ENCODE assay signal across 9 mouse cellular contexts in genomic region chr17:34287648-34288047, GRCm38 (mm10). TPM values are rescaled to one million over a fixed set of nuclear protein-coding genes. Genes with fewer than 3 reads are reported as not detected.
DNase-seq lines count a peak whose midpoint lies in the region; ATAC-seq and TF ChIP-seq lines count a peak whose summit lies in the region.
"Had no signal": no experiment of that assay in that cellular context is flagged by ENCODE, and none has a peak within 500 bp of the region (broad histone marks: within the 10 kb centered on the region; RNA-seq: fewer than 3 reads in every experiment).

TSS of gene H2-Aa (minus strand) at chr17:34287823.

- H3K9me3 ChIP-seq in midbrain, embryonic 11.5 days (ENCODE audit: control insufficient read depth, low read length): no peaks in the 10 kb centered on the region
- H3K9me3 ChIP-seq in midbrain, embryonic 16.5 days (replicated peaks; ENCODE audit: control insufficient read depth, low read length, poor library complexity, severe bottlenecking): no peaks in the 10 kb centered on the region
- H3K9me3 ChIP-seq in neural tube, embryonic 11.5 days (ENCODE audit: control insufficient read depth, low read length): no peaks in the 10 kb centered on the region
- H3K9me3 ChIP-seq: embryonic facial prominence, embryonic 12.5 days had no signal

- 16% methylated on average over 8 of the region's 8 CpGs for WGBS in midbrain, embryonic 11.5 days
- 12% methylated on average over 8 of the region's 8 CpGs for WGBS in midbrain, embryonic 16.5 days
- 13% methylated on average over 8 of the region's 8 CpGs for WGBS in cerebellum, adult 2 months
- 18% methylated on average over 8 of the region's 8 CpGs for WGBS in kidney, adult 2 months
- 23% methylated on average over 8 of the region's 8 CpGs for WGBS in neural tube, embryonic 11.5 days

- H3K9ac ChIP-seq in midbrain, embryonic 11.5 days (ENCODE audit: low read length): no peak within 1 kb of the TSS
- no peak within 1 kb of the TSS for H3K9ac ChIP-seq in midbrain, embryonic 16.5 days (ENCODE audit: low read depth, low read length)
- no peak within 1 kb of the TSS for H3K9ac ChIP-seq in neural tube, embryonic 11.5 days (ENCODE audit: low read length)
- H3K9ac ChIP-seq: embryonic facial prominence, embryonic 12.5 days had no signal

- no peaks in the 10 kb centered on the region for H3K4me1 ChIP-seq in midbrain, embryonic 11.5 days (ENCODE audit: control insufficient read depth, insufficient read depth, low read length)
- no peaks in the 10 kb centered on the region for H3K4me1 ChIP-seq in midbrain, embryonic 16.5 days (ENCODE audit: control insufficient read depth, insufficient read depth, low read length)
- no peaks in the 10 kb centered on the region for H3K4me1 ChIP-seq in cerebellum, adult 2 months (ENCODE audit: control insufficient read depth, insufficient read depth, low read length)
- H3K4me1 ChIP-seq in kidney, adult 2 months (ENCODE audit: control insufficient read depth, insufficient read depth, low read length): no peaks in the 10 kb centered on the region
- H3K4me1 ChIP-seq in neural tube, embryonic 11.5 days (ENCODE audit: control insufficient read depth, insufficient read depth, low read length): no peaks in the 10 kb centered on the region
- H3K4me1 ChIP-seq: embryonic facial prominence, embryonic 12.5 days had no signal

- no peak within 1 kb of the TSS for H3K4me3 ChIP-seq in midbrain, embryonic 11.5 days (ENCODE audit: low read depth, low read length)
- H3K4me3 ChIP-seq in midbrain, embryonic 16.5 days (ENCODE audit: low read depth, low read length): no peak within 1 kb of the TSS
- no peak within 1 kb of the TSS for H3K4me3 ChIP-seq in cerebellum, adult 2 months (replicated peaks; ENCODE audit: insufficient read depth, low read depth, low read length)
- H3K4me3 ChIP-seq in kidney, adult 2 months (ENCODE audit: insufficient read depth, low read depth, low read length): peak within 1 kb of the TSS; percentile 13; the same call in 1 of the 2 replicates
- H3K4me3 ChIP-seq in neural tube, embryonic 11.5 days (ENCODE audit: low read depth, low read length): no peak within 1 kb of the TSS
- H3K4me3 ChIP-seq: embryonic facial prominence, embryonic 12.5 days had no signal

- no peaks in the 10 kb centered on the region for H3K27me3 ChIP-seq in midbrain, embryonic 11.5 days (ENCODE audit: control insufficient read depth, insufficient read depth, low read length)
- H3K27me3 ChIP-seq in midbrain, embryonic 16.5 days (ENCODE audit: control insufficient read depth, insufficient read depth, low read depth, low read length): no peaks in the 10 kb centered on the region
- no peaks in the 10 kb centered on the region for H3K27me3 ChIP-seq in cerebellum, adult 2 months (ENCODE audit: control insufficient read depth, insufficient read depth, low read length)
- H3K27me3 ChIP-seq in kidney, adult 2 months (replicated peaks; ENCODE audit: control insufficient read depth, insufficient read depth, low read length): no peaks in the 10 kb centered on the region
- no peaks in the 10 kb centered on the region for H3K27me3 ChIP-seq in neural tube, embryonic 11.5 days (ENCODE audit: control insufficient read depth, insufficient read depth, low read length)
- H3K27me3 ChIP-seq: embryonic facial prominence, embryonic 12.5 days had no signal

- H3K36me3 ChIP-seq in midbrain, embryonic 11.5 days (ENCODE audit: control insufficient read depth, insufficient read depth, low read length): no peaks in the 10 kb centered on the region
- no peaks in the 10 kb centered on the region for H3K36me3 ChIP-seq in midbrain, embryonic 16.5 days (ENCODE audit: control insufficient read depth, insufficient read depth, low read length)
- no peaks in the 10 kb centered on the region for H3K36me3 ChIP-seq in kidney, adult 2 months (ENCODE audit: control insufficient read depth, insufficient read depth, low read length)
- H3K36me3 ChIP-seq in neural tube, embryonic 11.5 days (ENCODE audit: control insufficient read depth, insufficient read depth, low read length): no peaks in the 10 kb centered on the region
- H3K36me3 ChIP-seq: embryonic facial prominence, embryonic 12.5 days had no signal

- no peak for TF ChIP-seq CTCF in cerebellum, adult 2 months (IDR thresholded peaks at IDR 0.05; ENCODE audit: borderline replicate concordance, insufficient read depth, low read depth, low read length)
- TF ChIP-seq CTCF in kidney, adult 2 months (conservative IDR thresholded peaks at IDR 0.05; ENCODE audit: insufficient read depth, insufficient read length, low read depth, low read length): no peak

- ATAC-seq in midbrain, embryonic 11.5 days (ENCODE audit: low FRiP score): peak; percentile 44; the same call in 1 of the 2 replicates
- no peak for ATAC-seq in midbrain, embryonic 16.5 days
- no peak for ATAC-seq in neural tube, embryonic 11.5 days (ENCODE audit: insufficient read depth, low FRiP score, low TSS enrichment)

- no peak for TF ChIP-seq POLR2A in cerebellum, adult 2 months (IDR thresholded peaks at IDR 0.05; ENCODE audit: borderline replicate concordance, insufficient read depth, low read length)
- TF ChIP-seq POLR2A in kidney, adult 2 months (IDR thresholded peaks at IDR 0.05; ENCODE audit: low read depth, low read length): no peak

- peak; percentile 93 for DNase-seq in midbrain, embryonic 11.5 days (ENCODE audit: low spot score, missing footprints)
- peak; percentile 47 for DNase-seq in cerebellum, adult 2 months
- peak; percentile 76 to 80 for DNase-seq in gastrocnemius, adult 8-10 months (ENCODE audit: low spot score in 2 of 2)
- DNase-seq in kidney, adult 2 months: peak; percentile 93
- DNase-seq in left cerebral cortex, postnatal 4 days: peak; percentile 53
- peak; percentile 37 for DNase-seq in neural tube, embryonic 11.5 days (ENCODE audit: low spot score)
- DNase-seq in thymus, adult 18-20 months: peak; percentile 52 to 78

- intact Hi-C loops in left cerebral cortex, postnatal 4 days (cut with DNase I): no loop called here

- H3K27ac ChIP-seq in midbrain, embryonic 11.5 days (ENCODE audit: low read depth, low read length): no peak within 1 kb of the TSS
- H3K27ac ChIP-seq in midbrain, embryonic 16.5 days (ENCODE audit: low read length): no peak within 1 kb of the TSS
- H3K27ac ChIP-seq in cerebellum, adult 2 months (ENCODE audit: insufficient read depth, low read length): no peak within 1 kb of the TSS
- H3K27ac ChIP-seq in kidney, adult 2 months (ENCODE audit: insufficient read depth, low read depth, low read length): no peak within 1 kb of the TSS
- H3K27ac ChIP-seq in neural tube, embryonic 11.5 days (ENCODE audit: low read depth, low read length): no peak within 1 kb of the TSS
- H3K27ac ChIP-seq: embryonic facial prominence, embryonic 12.5 days had no signal

- no peak within 1 kb of the TSS for H3K4me2 ChIP-seq in midbrain, embryonic 11.5 days
- H3K4me2 ChIP-seq in midbrain, embryonic 16.5 days (ENCODE audit: low read length): no peak within 1 kb of the TSS
- no peak within 1 kb of the TSS for H3K4me2 ChIP-seq in neural tube, embryonic 11.5 days (ENCODE audit: low read depth)
- H3K4me2 ChIP-seq: embryonic facial prominence, embryonic 12.5 days had no signal

RNA-seq across cellular contexts. Expression of gene H2-Aa, which starts in this region (rescaled TPM):
- not detected in 2 replicates for polyA plus RNA-seq in midbrain, embryonic 11.5 days (2014; fragmentation: Nextera tagmentation; extraction: Ambion mirVana)
- 0.44 TPM in 1 of 2 replicates, not detected in the other for polyA plus RNA-seq in midbrain, embryonic 16.5 days (2015; fragmentation: Nextera tagmentation; extraction: Ambion mirVana)
- polyA plus RNA-seq in cerebellum, adult 2 months (2012; rRNA removed): 3.0 and 3.1 TPM in 2 replicates
- total RNA-seq in gastrocnemius, adult 8-10 months (2022): 1 to 10 TPM; 3.1 to 4.1 (median 3.5) TPM
- 192 and 298 TPM in 2 replicates for polyA plus RNA-seq in kidney, adult 2 months (2012; rRNA removed)
- 1 to 10 TPM in 1 of 2 experiments, under 1 TPM in 1; 0.68 to 1.2 TPM for total RNA-seq in left cerebral cortex, postnatal 4 days (2021)
- polyA plus RNA-seq in neural tube, embryonic 11.5 days (2014; fragmentation: Nextera tagmentation; extraction: Ambion mirVana): not detected in 2 replicates

Comparison
In these comparisons a context has a peak if more than half of its experiments do, and no peak if none do; other contexts are left out.
1. RNA of gene H2-Aa (polyA plus RNA-seq): 192 to 298 TPM in kidney, adult 2 months; 3.0 to 3.1 TPM in cerebellum, adult 2 months, 0.44 TPM in midbrain, embryonic 16.5 days, not detected in midbrain, embryonic 11.5 days and not detected in neural tube, embryonic 11.5 days; every median in the first group is over 10 times any median in the second.
2. Peak in DNase-seq and ATAC-seq in midbrain, embryonic 11.5 days; RNA of the gene not detected or under 1 TPM.
3. Peak in DNase-seq in neural tube, embryonic 11.5 days; RNA of the gene not detected or under 1 TPM.
4. DNase-seq: peak in every context shown above with its lines; median percentile 93 in midbrain, embryonic 11.5 days; 93 in kidney, adult 2 months; 78 in gastrocnemius, adult 8-10 months; 65 in thymus, adult 18-20 months; 53 in left cerebral cortex, postnatal 4 days; 47 in cerebellum, adult 2 months; 37 in neural tube, embryonic 11.5 days.